Mouse (Mus musculus) kidney, postnatal 0 days (tissue): ENCODE data around the gene Orc1. TPM values are rescaled to one million over a fixed set of nuclear protein-coding genes. Genes with fewer than 3 reads are reported as not detected.

Source experiments
- ATAC-seq: fragments of 200-750 bp; cut with Nextera tagmentation; replicated peaks from 2 replicates; pipeline ENCODE4 v1.8.0; 2017; ENCODE audit warnings: low read depth, moderate number of reproducible peaks, moderate TSS enrichment, moderate library complexity; ENCODE audit not compliant: low FRiP score
- DNase-seq: peaks from one replicate; pipeline ENCODE4 v3.0.0-alpha.2; 2016; ENCODE audit warnings: low spot score
- H3K27ac ChIP-seq: fragments of 300-500 bp; sonication (generic); 2 replicates; pipeline ENCODE4 v1.5.1; 2014; ENCODE audit warnings: mild to moderate bottlenecking
- H3K27me3 ChIP-seq: fragments of 300-500 bp; sonication (generic); 2 replicates; pipeline ENCODE4 v1.6.1; 2014; ENCODE audit warnings: low read length, mixed read lengths; ENCODE audit not compliant: insufficient read depth
- H3K36me3 ChIP-seq: fragments of 300-500 bp; sonication (generic); 2 replicates; pipeline ENCODE4 v1.6.1; 2014; ENCODE audit warnings: low read length, mixed read lengths; ENCODE audit not compliant: insufficient read depth
- H3K4me1 ChIP-seq: fragments of 300-500 bp; sonication (generic); replicated peaks from 2 replicates; pipeline ENCODE4 v1.6.1; 2014; ENCODE audit warnings: antibody characterized with exemption, low read length, mixed read lengths; ENCODE audit not compliant: insufficient read depth
- H3K4me2 ChIP-seq: fragments of 300-500 bp; sonication (generic); 2 replicates; pipeline ENCODE4 v1.6.1; 2014; ENCODE audit warnings: mild to moderate bottlenecking, low read length, moderate library complexity, mixed read lengths
- H3K4me3 ChIP-seq: fragments of 300-500 bp; sonication (generic); replicated peaks from 2 replicates; pipeline ENCODE4 v1.5.1; 2014; ENCODE audit warnings: low read depth, low read length
- H3K9ac ChIP-seq: fragments of 300-500 bp; sonication (generic); 2 replicates; pipeline ENCODE4 v1.6.1; 2014; ENCODE audit warnings: low read depth, low read length
- H3K9me3 ChIP-seq: fragments of 300-500 bp; sonication (generic); replicated peaks from 2 replicates; pipeline ENCODE4 v1.6.1; 2016; ENCODE audit warnings: low read length, inconsistent platforms, mixed read lengths
- CTCF ChIP-seq: IDR thresholded peaks from 2 replicates; pipeline ENCODE4 v1.5.1; 2016; ENCODE audit warnings: antibody characterized with exemption, low read depth, mild to moderate bottlenecking, moderate library complexity
- WGBS: fragments of 180-500 bp; shearing (Covaris S2); extraction: QIAGEN DNeasy Blood & Tissue Kit; methylation state at CpG from one replicate; pipeline ENCODE4 v1.1.7; 2014; 5-methylcytosine and 5-hydroxymethylcytosine counted together
- polyA plus RNA-seq: library from polyadenylated mRNA; unstranded; fragments of >200 nt; fragmentation: Nextera tagmentation; extraction: Ambion mirVana; gene quantifications from 2 replicates; pipeline ENCODE4 v1.2.1, GENCODE M21; 2015

Gene Orc1
- polyA plus RNA-seq = 4.6 and 4.9 TPM in 2 replicates

DNA sequence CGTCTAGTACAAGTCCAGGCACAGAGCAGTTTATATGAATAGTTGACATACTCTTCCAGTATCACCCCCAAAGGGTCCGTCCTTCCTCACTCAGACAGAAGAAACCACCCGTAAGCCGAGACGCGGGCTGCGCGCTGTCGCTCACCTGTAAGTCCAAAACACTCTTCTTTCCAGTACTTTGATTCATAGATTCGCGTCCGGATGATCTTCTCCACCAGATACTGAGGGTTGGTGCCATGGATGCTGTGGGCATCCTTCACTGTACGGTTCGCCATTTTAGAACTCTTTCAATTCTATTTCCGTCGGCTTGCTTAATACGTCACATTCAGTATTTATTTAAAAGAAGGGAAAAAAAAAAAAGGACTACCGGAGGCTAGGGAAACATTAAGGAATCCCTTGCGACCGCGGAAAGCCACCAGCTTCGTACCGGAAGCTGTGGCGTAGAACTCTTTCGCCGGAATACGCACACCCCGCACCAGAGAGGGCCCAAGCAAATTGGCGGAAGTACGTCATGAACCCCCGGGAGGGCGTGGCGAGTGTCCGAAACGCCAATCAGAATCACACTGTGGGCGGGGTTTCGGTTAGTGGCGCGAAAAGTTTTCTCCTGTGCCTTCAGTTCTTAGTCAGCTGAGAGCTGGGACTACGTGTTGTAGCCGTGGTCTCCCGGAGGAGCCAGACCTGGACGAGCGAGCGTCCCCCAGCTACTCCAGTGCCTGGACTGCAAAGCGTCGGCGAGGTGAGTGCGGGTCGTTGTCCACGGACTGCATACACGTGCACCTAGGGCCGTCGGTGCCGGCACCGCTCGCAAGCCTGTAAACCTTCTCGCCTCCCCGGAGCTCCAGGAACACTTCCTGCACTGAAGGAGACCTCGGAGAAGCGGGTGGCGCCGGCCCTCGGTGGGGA lies at the start of gene Orc1, which contains the start of gene Prpf38a:
Orc1 (plus strand) TSS at position 584 of the 903 bp plus-strand sequence.
Prpf38a (minus strand) TSS at position 497 of the 903 bp plus-strand sequence.
- H3K36me3 ChIP-seq = no peaks in the 10 kb centered on the region
- ATAC-seq (peak; percentile 97), DNase-seq (peak; percentile 99)
- peak within 1 kb of the TSS; percentile 85 for H3K4me2 ChIP-seq
- no peak for TF ChIP-seq CTCF
- H3K4me1 ChIP-seq = peaks cover 4% of the 10 kb centered on the region; the same call in 1 of the 2 replicates
- H3K9me3 ChIP-seq = no peaks in the 10 kb centered on the region
- H3K27me3 ChIP-seq = no peaks in the 10 kb centered on the region
- peak within 1 kb of the TSS; percentile 87 for H3K4me3 ChIP-seq
- H3K9ac ChIP-seq = peak within 1 kb of the TSS; percentile 69
- peak within 1 kb of the TSS; percentile 84 for H3K27ac ChIP-seq
- under 1% methylated on average over 64 of the region's 64 CpGs for WGBS

DNA sequence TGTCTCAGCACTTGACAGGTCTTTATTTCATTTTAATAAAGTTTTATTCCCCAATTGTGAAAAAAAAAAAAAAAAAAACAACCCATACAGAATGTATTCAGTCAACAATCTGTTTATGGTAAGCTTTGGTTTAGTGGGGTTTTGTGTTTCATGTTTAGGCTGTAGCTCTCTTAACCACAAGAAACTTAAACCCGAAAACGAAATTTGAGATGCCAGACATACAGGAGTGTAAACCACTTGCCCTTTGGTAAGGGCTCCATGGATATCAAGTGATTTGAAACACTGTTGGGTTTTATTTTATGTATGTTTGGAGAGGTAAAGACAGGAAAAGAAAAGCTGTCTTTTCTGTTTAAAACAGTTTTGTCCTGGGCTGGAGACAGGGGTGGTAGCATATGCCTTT lies 39.5 kb upstream of the Orc1 start:
- Histone ChIP-seq H3K27ac (no peak overlapping the region), H3K4me2 (no peak overlapping the region), H3K4me3 (no peak overlapping the region), H3K27me3 (no peaks in the 10 kb centered on the region), H3K9me3 (no peaks in the 10 kb centered on the region), H3K36me3 (peaks cover 11% of the 10 kb centered on the region; the same call in 1 of the 2 replicates), H3K9ac (no peak overlapping the region), H3K4me1 (no peaks in the 10 kb centered on the region)
- no peak for TF ChIP-seq CTCF
- no peak for DNase-seq
- WGBS = 59% methylated on average over 2 of the region's 2 CpGs
- no peak for ATAC-seq

GRCm38 (mm10) chr4:108565026-108565425 lies 14.2 kb upstream of the Orc1 start:
- TF ChIP-seq CTCF = no peak
- DNase-seq = no peak
- no peaks in the 10 kb centered on the region for H3K9me3 ChIP-seq
- no peak overlapping the region for H3K4me2 ChIP-seq
- H3K27me3 ChIP-seq = no peaks in the 10 kb centered on the region
- H3K27ac ChIP-seq = no peak overlapping the region
- ATAC-seq = no peak
- no peak overlapping the region for H3K9ac ChIP-seq
- H3K4me1 ChIP-seq = no peaks in the 10 kb centered on the region
- peaks cover 73% of the 10 kb centered on the region for H3K36me3 ChIP-seq
- H3K4me3 ChIP-seq = no peak overlapping the region
- 74% methylated on average over 1 of the region's 1 CpGs for WGBS

DNA sequence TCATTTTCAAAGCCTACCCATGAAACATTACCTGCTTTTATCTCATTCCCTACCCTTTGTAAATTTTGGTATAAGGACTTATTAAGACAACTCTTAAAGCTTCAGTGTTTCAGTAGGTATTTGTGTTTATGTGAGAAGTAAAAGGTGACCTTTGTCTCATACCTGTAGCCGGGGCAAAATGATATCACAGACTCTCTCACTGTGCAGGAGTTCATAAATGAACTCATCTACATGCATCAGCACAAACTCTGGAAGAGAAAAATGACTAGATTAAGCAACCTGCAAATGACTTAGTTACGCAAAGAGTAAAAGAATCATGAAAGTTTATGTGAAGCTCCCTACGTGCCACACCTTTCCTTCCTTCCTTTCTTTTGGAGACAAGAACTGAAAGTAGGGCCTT lies 6.6 kb upstream of the Orc1 start:
- TF ChIP-seq CTCF = no peak
- peaks cover 42% of the 10 kb centered on the region for H3K36me3 ChIP-seq
- no peaks in the 10 kb centered on the region for H3K4me1 ChIP-seq
- DNase-seq = no peak
- 98% methylated on average over 3 of the region's 3 CpGs for WGBS
- no peak overlapping the region for H3K4me2 ChIP-seq
- H3K27ac ChIP-seq = no peak overlapping the region
- H3K9me3 ChIP-seq = no peaks in the 10 kb centered on the region
- H3K27me3 ChIP-seq = no peaks in the 10 kb centered on the region
- no peak overlapping the region for H3K9ac ChIP-seq
- H3K4me3 ChIP-seq = no peak overlapping the region
- no peak for ATAC-seq

- no peaks in the 10 kb centered on the region for H3K9me3 ChIP-seq
- peak overlapping the region; percentile 85 for H3K4me2 ChIP-seq
- peak overlapping the region; percentile 87 for H3K4me3 ChIP-seq
- H3K27ac ChIP-seq = peak overlapping the region; percentile 84
- peak overlapping the region; percentile 53 for H3K9ac ChIP-seq
- ATAC-seq (no peak), DNase-seq (no peak)
- 1% methylated on average over 16 of the region's 16 CpGs for WGBS
- no peaks in the 10 kb centered on the region for H3K27me3 ChIP-seq
- peaks cover 4% of the 10 kb centered on the region; the same call in 1 of the 2 replicates for H3K4me1 ChIP-seq
- no peaks in the 10 kb centered on the region for H3K36me3 ChIP-seq
- no peak for TF ChIP-seq CTCF
Observed at GRCm38 (mm10) chr4:108579743-108580411, 654 bp downstream of the Orc1 start.

DNA sequence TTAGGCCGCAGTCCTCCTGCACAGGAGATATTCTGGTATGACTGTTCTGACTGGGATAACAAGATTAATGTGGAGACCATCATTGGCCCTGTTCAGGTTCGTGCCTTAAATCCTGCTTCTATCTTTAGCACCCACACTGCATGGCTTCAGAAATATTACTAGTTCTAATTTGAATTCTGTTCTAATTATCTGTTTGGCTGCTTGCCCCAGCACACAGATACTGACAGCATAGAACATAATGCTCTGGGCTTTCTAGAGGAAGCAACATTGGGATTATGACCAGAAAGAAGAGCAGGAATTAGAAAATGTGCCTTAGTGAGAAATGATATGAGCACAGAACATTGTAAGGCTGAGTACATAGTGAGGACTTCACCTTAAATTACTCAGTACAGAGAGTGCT lies 14.2 kb downstream of the Orc1 start:
- WGBS = 96% methylated on average over 2 of the region's 2 CpGs
- DNase-seq = no peak
- H3K4me2 ChIP-seq = no peak overlapping the region
- no peak overlapping the region for H3K9ac ChIP-seq
- no peaks in the 10 kb centered on the region for H3K9me3 ChIP-seq
- H3K4me1 ChIP-seq = no peaks in the 10 kb centered on the region
- ATAC-seq = no peak
- no peak for TF ChIP-seq CTCF
- no peaks in the 10 kb centered on the region for H3K27me3 ChIP-seq
- H3K4me3 ChIP-seq = no peak overlapping the region
- H3K27ac ChIP-seq = no peak overlapping the region
- H3K36me3 ChIP-seq = no peaks in the 10 kb centered on the region
